Mouse (Mus musculus) small intestine, adult 2 months (tissue): ENCODE data around the gene Mrpl38. TPM values are rescaled to one million over a fixed set of nuclear protein-coding genes. Genes with fewer than 3 reads are reported as not detected.
A peak's percentile ranks its signal among the peaks of the same experiment; 100 is the strongest.
"Not testable (repeated sequence)": the region's sequence is repeated elsewhere in the genome, so short reads cannot be mapped to it uniquely, and the experiment has no call there.

Experiments
- H3K27ac ChIP-seq: fragments of 200-500 bp; 2 replicates; pipeline ENCODE4 v1.5.1; 2012; ENCODE audit warnings: low read depth, low read length, control low read depth, inconsistent platforms; ENCODE audit not compliant: insufficient read depth
- H3K27me3 ChIP-seq: fragments of 200-500 bp; 2 replicates; pipeline ENCODE4 v1.6.1; 2012; ENCODE audit warnings: mild to moderate bottlenecking, moderate library complexity, low read length, inconsistent platforms; ENCODE audit not compliant: control insufficient read depth, insufficient read depth
- H3K36me3 ChIP-seq: fragments of 200-500 bp; 2 replicates; pipeline ENCODE4 v1.6.1; 2012; ENCODE audit warnings: mild to moderate bottlenecking, low read length, control low read depth, inconsistent platforms; ENCODE audit not compliant: control insufficient read depth, insufficient read depth
- H3K4me1 ChIP-seq: fragments of 200-500 bp; 2 replicates; pipeline ENCODE4 v1.6.1; 2012; ENCODE audit warnings: low read length, inconsistent platforms, mixed read lengths; ENCODE audit not compliant: control insufficient read depth, insufficient read depth, insufficient read length
- H3K4me3 ChIP-seq: fragments of 200-500 bp; 2 replicates; pipeline ENCODE4 v1.5.1; 2012; ENCODE audit warnings: low read depth, mild to moderate bottlenecking, control low read depth, inconsistent platforms, low read length, moderate library complexity
- CTCF ChIP-seq: fragments of 200-500 bp; IDR thresholded peaks from 2 replicates; pipeline ENCODE4 v1.5.1; 2012; ENCODE audit warnings: low read depth, mild to moderate bottlenecking, control low read depth, inconsistent platforms, low read length, moderate library complexity, mixed read lengths; ENCODE audit not compliant: insufficient replicate concordance, insufficient read length; ENCODE audit errors: extremely low read depth
- POLR2A ChIP-seq: fragments of 200-500 bp; IDR thresholded peaks from 2 replicates; pipeline ENCODE4 v1.6.1; 2012; ENCODE audit warnings: low read depth, mild to moderate bottlenecking, control low read depth, inconsistent platforms, low read length, moderate library complexity
- WGBS: fragments of 180-500 bp; shearing (Covaris S2); methylation state at CpG from one replicate; pipeline ENCODE4 v1.1.7; 2018; 5-methylcytosine and 5-hydroxymethylcytosine counted together
- polyA plus RNA-seq: library from polyadenylated mRNA; depleted of rRNA; stranded (reverse); fragments of >200 nt; gene quantifications from 2 replicates; pipeline ENCODE4 v1.2.3, GENCODE M21; 2012

Gene Mrpl38
- polyA plus RNA-seq, 1 experiment, result 40.1 TPM

- TF ChIP-seq CTCF (no peak), POLR2A (no peak)
- Histone ChIP-seq H3K36me3 (peaks cover 51% of the 10 kb centered on the region), H3K4me1 (peaks cover 23% of the 10 kb centered on the region), H3K27ac (peak within 1 kb of the TSS; percentile 6; the same call in 1 of the 2 replicates), H3K27me3 (no peaks in the 10 kb centered on the region), H3K4me3 (peak within 1 kb of the TSS; percentile 8; the same call in 1 of the 2 replicates)
- WGBS, result 57% methylated on average over 23 of the region's 23 CpGs
Measured at GRCm38 (mm10) chr11:116127156-116127980, 11.3 kb downstream of the Mrpl38 start, which contains the start of gene Trim47. Trim47 (minus strand) TSS chr11:116127210.

GRCm38 (mm10) chr11:116126261-116126660, 12.4 kb downstream of the Mrpl38 start:
- TF ChIP-seq POLR2A, result no peak
- no peak for TF ChIP-seq CTCF
- no peaks in the 10 kb centered on the region for H3K27me3 ChIP-seq
- peaks cover 20% of the 10 kb centered on the region for H3K4me1 ChIP-seq
- H3K4me3 ChIP-seq, result no peak overlapping the region
- WGBS, result 98% methylated on average over 15 of the region's 15 CpGs
- H3K27ac ChIP-seq, result no peak overlapping the region
- peaks cover 52% of the 10 kb centered on the region for H3K36me3 ChIP-seq

GRCm38 (mm10) chr11:116121731-116122245, 16.9 kb downstream of the Mrpl38 start:
- not testable (repeated sequence) for H3K27ac ChIP-seq, H3K27me3 ChIP-seq, H3K4me1 ChIP-seq, H3K4me3 ChIP-seq
- H3K36me3 ChIP-seq, result peaks cover 50% of the 10 kb centered on the region
- 87% methylated on average over 8 of the region's 8 CpGs for WGBS

GRCm38 (mm10) chr11:116117819-116118218, 20.8 kb downstream of the Mrpl38 start:
- no peaks in the 10 kb centered on the region for H3K27me3 ChIP-seq
- H3K4me1 ChIP-seq, result no peaks in the 10 kb centered on the region
- TF ChIP-seq CTCF (peak; percentile 25; the same call in 1 of the 2 replicates), POLR2A (no peak)
- H3K27ac ChIP-seq, result no peak overlapping the region
- peaks cover 14% of the 10 kb centered on the region for H3K36me3 ChIP-seq
- H3K4me3 ChIP-seq, result no peak overlapping the region

GRCm38 (mm10) chr11:116117241-116117640, 21.4 kb downstream of the Mrpl38 start:
- no peaks in the 10 kb centered on the region for H3K27me3 ChIP-seq
- 86% methylated on average over 12 of the region's 12 CpGs for WGBS
- H3K36me3 ChIP-seq, result peaks cover 8% of the 10 kb centered on the region
- H3K4me1 ChIP-seq, result no peaks in the 10 kb centered on the region
- H3K4me3 ChIP-seq, result no peak overlapping the region
- no peak overlapping the region for H3K27ac ChIP-seq
- TF ChIP-seq CTCF (no peak), POLR2A (no peak)

- Histone ChIP-seq H3K27ac (no peak overlapping the region), H3K27me3 (peaks cover 18% of the 10 kb centered on the region), H3K4me3 (no peak overlapping the region), H3K4me1 (peaks cover 21% of the 10 kb centered on the region), H3K36me3 (no peaks in the 10 kb centered on the region)
- 93% methylated on average over 19 of the region's 19 CpGs for WGBS
- no peak for TF ChIP-seq CTCF
- TF ChIP-seq POLR2A, result no peak
Measured at GRCm38 (mm10) chr11:116111611-116112203, 27.0 kb downstream of the Mrpl38 start.

GRCm38 (mm10) chr11:116111067-116111466, 27.6 kb downstream of the Mrpl38 start:
- H3K4me3 ChIP-seq, result no peak overlapping the region
- H3K27me3 ChIP-seq, result peaks cover 18% of the 10 kb centered on the region
- TF ChIP-seq CTCF, result no peak
- TF ChIP-seq POLR2A, result no peak
- WGBS, result 86% methylated on average over 4 of the region's 4 CpGs
- no peaks in the 10 kb centered on the region for H3K36me3 ChIP-seq
- peaks cover 21% of the 10 kb centered on the region for H3K4me1 ChIP-seq
- H3K27ac ChIP-seq, result peak overlapping the region; percentile 61
